Comparison of ENCODE assay signal across 9 mouse cellular contexts in genomic region chrX:167049191-167049968, GRCm38 (mm10).
DNase-seq lines count a peak whose midpoint lies in the region; ATAC-seq and TF ChIP-seq lines count a peak whose summit lies in the region.
"Had no signal": no experiment of that assay in that cellular context is flagged by ENCODE, and none has a peak within 500 bp of the region (broad histone marks: within the 10 kb centered on the region; RNA-seq: fewer than 3 reads in every experiment).

No protein-coding gene starts in this region.

- H3K36me3 ChIP-seq in forebrain, embryonic 11.5 days (ENCODE audit: control insufficient read depth, insufficient read depth, low read length) = no peaks in the 10 kb centered on the region
- no peaks in the 10 kb centered on the region for H3K36me3 ChIP-seq in forebrain, embryonic 16.5 days (ENCODE audit: control insufficient read depth, insufficient read depth)
- no peaks in the 10 kb centered on the region for H3K36me3 ChIP-seq in midbrain, embryonic 10.5 days
- no peaks in the 10 kb centered on the region for H3K36me3 ChIP-seq in midbrain, embryonic 16.5 days (ENCODE audit: control insufficient read depth, insufficient read depth, low read length)
- H3K36me3 ChIP-seq in lung, embryonic 14.5 days (ENCODE audit: insufficient read depth) = no peaks in the 10 kb centered on the region
- no peaks in the 10 kb centered on the region for H3K36me3 ChIP-seq in stomach, embryonic 16.5 days (ENCODE audit: control insufficient read depth, insufficient read depth, low read length)
- H3K36me3 ChIP-seq: limb, embryonic 13.5 days had no signal

- no peak overlapping the region for H3K4me3 ChIP-seq in forebrain, embryonic 11.5 days (ENCODE audit: low read depth, low read length)
- no peak overlapping the region for H3K4me3 ChIP-seq in forebrain, embryonic 16.5 days (replicated peaks; ENCODE audit: low read length)
- no peak overlapping the region for H3K4me3 ChIP-seq in midbrain, embryonic 10.5 days
- H3K4me3 ChIP-seq in midbrain, embryonic 16.5 days (ENCODE audit: low read depth, low read length) = no peak overlapping the region
- H3K4me3 ChIP-seq in lung, embryonic 14.5 days (ENCODE audit: low read depth, low read length) = no peak overlapping the region
- H3K4me3 ChIP-seq in stomach, embryonic 16.5 days (replicated peaks; ENCODE audit: low read length) = no peak overlapping the region
- H3K4me3 ChIP-seq: limb, embryonic 13.5 days had no signal

- H3K9me3 ChIP-seq in forebrain, embryonic 11.5 days (ENCODE audit: control insufficient read depth, low read length) = no peaks in the 10 kb centered on the region
- H3K9me3 ChIP-seq in forebrain, embryonic 16.5 days (ENCODE audit: control insufficient read depth, low read length) = no peaks in the 10 kb centered on the region
- H3K9me3 ChIP-seq in midbrain, embryonic 10.5 days (replicated peaks) = no peaks in the 10 kb centered on the region
- H3K9me3 ChIP-seq in midbrain, embryonic 16.5 days (replicated peaks; ENCODE audit: control insufficient read depth, low read length, poor library complexity, severe bottlenecking) = no peaks in the 10 kb centered on the region
- H3K9me3 ChIP-seq in lung, embryonic 14.5 days (ENCODE audit: low read depth, low read length) = no peaks in the 10 kb centered on the region
- H3K9me3 ChIP-seq in stomach, embryonic 16.5 days (replicated peaks; ENCODE audit: control insufficient read depth, low read length) = no peaks in the 10 kb centered on the region
- H3K9me3 ChIP-seq: limb, embryonic 13.5 days had no signal

- H3K27me3 ChIP-seq in forebrain, embryonic 11.5 days (ENCODE audit: control insufficient read depth, insufficient read depth, low read length) = peaks cover 10% of the 10 kb centered on the region
- H3K27me3 ChIP-seq in forebrain, embryonic 16.5 days (replicated peaks; ENCODE audit: control insufficient read depth, insufficient read depth, low read length) = no peaks in the 10 kb centered on the region
- peaks cover 99% of the 10 kb centered on the region for H3K27me3 ChIP-seq in midbrain, embryonic 10.5 days (ENCODE audit: low read depth, poor library complexity, severe bottlenecking)
- no peaks in the 10 kb centered on the region; the same call in 1 of the 2 replicates for H3K27me3 ChIP-seq in midbrain, embryonic 16.5 days (ENCODE audit: control insufficient read depth, insufficient read depth, low read depth, low read length)
- H3K27me3 ChIP-seq in lung, embryonic 14.5 days (ENCODE audit: insufficient read depth, low read length) = no peaks in the 10 kb centered on the region
- no peaks in the 10 kb centered on the region; the same call in 1 of the 2 replicates for H3K27me3 ChIP-seq in stomach, embryonic 16.5 days (ENCODE audit: control insufficient read depth, insufficient read depth, low read length)

- TF ChIP-seq CTCF in lung, embryonic 14.5 days (IDR thresholded peaks at IDR 0.05; ENCODE audit: low read depth) = no peak

- no peak for DNase-seq in forebrain, embryonic 11.5 days (ENCODE audit: low spot score)
- peak; percentile 13 for DNase-seq in midbrain, embryonic 10.5 days (ENCODE audit: low spot score)
- DNase-seq in lung, embryonic 14.5 days = peak; percentile 11
- DNase-seq in right cerebral cortex, adult 2 months (ENCODE audit: low spot score in 2 of 2) = no peak
- DNase-seq in kidney, postnatal 10 days = no peak

- no peak overlapping the region for H3K9ac ChIP-seq in forebrain, embryonic 11.5 days (ENCODE audit: low read length)
- no peak overlapping the region for H3K9ac ChIP-seq in forebrain, embryonic 16.5 days (replicated peaks; ENCODE audit: low read depth, low read length)
- H3K9ac ChIP-seq in midbrain, embryonic 16.5 days (ENCODE audit: low read depth, low read length) = no peak overlapping the region
- no peak overlapping the region for H3K9ac ChIP-seq in lung, embryonic 14.5 days
- no peak overlapping the region for H3K9ac ChIP-seq in stomach, embryonic 16.5 days (ENCODE audit: low read length)
- H3K9ac ChIP-seq: limb, embryonic 13.5 days had no signal

- WGBS in forebrain, embryonic 11.5 days = 84% methylated on average over 5 of the region's 5 CpGs
- 60% methylated on average over 5 of the region's 5 CpGs for WGBS in forebrain, embryonic 16.5 days
- 73% methylated on average over 5 of the region's 5 CpGs for WGBS in midbrain, embryonic 10.5 days
- WGBS in midbrain, embryonic 16.5 days = 60% methylated on average over 5 of the region's 5 CpGs
- 65% methylated on average over 5 of the region's 5 CpGs for WGBS in lung, embryonic 14.5 days
- 73% methylated on average over 5 of the region's 5 CpGs for WGBS in stomach, embryonic 16.5 days

- H3K27ac ChIP-seq in forebrain, embryonic 11.5 days (ENCODE audit: low read depth, low read length) = no peak overlapping the region
- no peak overlapping the region for H3K27ac ChIP-seq in forebrain, embryonic 16.5 days (ENCODE audit: low read length)
- peak overlapping the region; percentile 23 for H3K27ac ChIP-seq in midbrain, embryonic 10.5 days (replicated peaks)
- H3K27ac ChIP-seq in midbrain, embryonic 16.5 days (ENCODE audit: low read length) = no peak overlapping the region
- H3K27ac ChIP-seq in lung, embryonic 14.5 days (ENCODE audit: low read depth) = no peak overlapping the region
- H3K27ac ChIP-seq in stomach, embryonic 16.5 days (ENCODE audit: low read length) = peak overlapping the region; percentile 46
- H3K27ac ChIP-seq: limb, embryonic 13.5 days had no signal

- H3K4me2 ChIP-seq in forebrain, embryonic 11.5 days (ENCODE audit: low read depth, low read length, severe bottlenecking) = no peak overlapping the region
- no peak overlapping the region for H3K4me2 ChIP-seq in forebrain, embryonic 16.5 days (ENCODE audit: low read length)
- H3K4me2 ChIP-seq in midbrain, embryonic 16.5 days (ENCODE audit: low read length) = no peak overlapping the region
- H3K4me2 ChIP-seq in lung, embryonic 14.5 days = no peak overlapping the region
- H3K4me2 ChIP-seq in stomach, embryonic 16.5 days (ENCODE audit: low read depth, low read length) = no peak overlapping the region
- H3K4me2 ChIP-seq: limb, embryonic 13.5 days had no signal

- no peaks in the 10 kb centered on the region; the same call in 1 of the 2 replicates for H3K4me1 ChIP-seq in forebrain, embryonic 11.5 days (replicated peaks; ENCODE audit: control insufficient read depth, insufficient read depth, low read length)
- H3K4me1 ChIP-seq in forebrain, embryonic 16.5 days (replicated peaks; ENCODE audit: control insufficient read depth, insufficient read depth, low read length) = no peaks in the 10 kb centered on the region
- H3K4me1 ChIP-seq in midbrain, embryonic 10.5 days = peaks cover 11% of the 10 kb centered on the region
- H3K4me1 ChIP-seq in midbrain, embryonic 16.5 days (ENCODE audit: control insufficient read depth, insufficient read depth, low read length) = no peaks in the 10 kb centered on the region
- no peaks in the 10 kb centered on the region for H3K4me1 ChIP-seq in lung, embryonic 14.5 days (ENCODE audit: insufficient read depth)
- no peaks in the 10 kb centered on the region for H3K4me1 ChIP-seq in stomach, embryonic 16.5 days (ENCODE audit: control insufficient read depth, insufficient read depth, low read length)
- H3K4me1 ChIP-seq: limb, embryonic 13.5 days had no signal

- ATAC-seq in forebrain, embryonic 11.5 days (replicated peaks; ENCODE audit: low FRiP score) = peak; percentile 46; the same call in 1 of the 2 replicates
- no peak for ATAC-seq in forebrain, embryonic 16.5 days
- no peak for ATAC-seq in midbrain, embryonic 16.5 days
- ATAC-seq in lung, embryonic 14.5 days (ENCODE audit: insufficient read depth) = peak; percentile 11; the same call in 1 of the 2 replicates
- peak; percentile 53 for ATAC-seq in stomach, embryonic 16.5 days (ENCODE audit: insufficient read depth, low FRiP score)

Comparison
In these comparisons a context has a peak if more than half of its experiments do, and no peak if none do; other contexts are left out.
1. ATAC-seq: peak in forebrain, embryonic 11.5 days (single experiment), lung, embryonic 14.5 days (single experiment) and stomach, embryonic 16.5 days (single experiment); none in forebrain, embryonic 16.5 days (single experiment) and midbrain, embryonic 16.5 days (single experiment).
2. H3K27ac ChIP-seq: peak in midbrain, embryonic 10.5 days (single experiment) and stomach, embryonic 16.5 days (single experiment); none in forebrain, embryonic 11.5 days (single experiment), forebrain, embryonic 16.5 days (single experiment), midbrain, embryonic 16.5 days (single experiment) and lung, embryonic 14.5 days (single experiment).
3. DNase-seq: peak in midbrain, embryonic 10.5 days (single experiment) and lung, embryonic 14.5 days (single experiment); none in forebrain, embryonic 11.5 days (single experiment), right cerebral cortex, adult 2 months (0 of 2) and kidney, postnatal 10 days (single experiment).